Mouse (Mus musculus) brain, embryonic 14.5 days (tissue): ENCODE measurements at regions not wholly inside any gene's neighbourhood (a gene's known extent, or its start where the extent isn't known, plus 50 kb on each side); places are given as distances from the start of the nearest gene placed in this dataset.

Experiments
- DNase-seq: peaks from one replicate; pipeline ENCODE4 v3.0.0-alpha.2; 2011; ENCODE audit warnings: low read depth
- CTCF ChIP-seq: fragments of 200-500 bp; IDR thresholded peaks from 2 replicates; pipeline ENCODE4 v1.5.1; 2012; ENCODE audit warnings: inconsistent platforms, mild to moderate bottlenecking, moderate library complexity, borderline replicate concordance; ENCODE audit not compliant: insufficient read depth, insufficient read length; ENCODE audit errors: extremely low read depth
- POLR2A ChIP-seq: fragments of 200-500 bp; IDR thresholded peaks from 2 replicates; pipeline ENCODE4 v1.6.1; 2012; ENCODE audit warnings: mild to moderate bottlenecking, inconsistent platforms, borderline replicate concordance; ENCODE audit not compliant: poor library complexity, insufficient read depth, insufficient read length, severe bottlenecking; ENCODE audit errors: extremely low read depth

GRCm38 (mm10) chr14:94860191-94860590 lies 969.7 kb upstream of the Pcdh9 start:
- TF ChIP-seq POLR2A (no peak), CTCF (no peak)
- DNase-seq: no peak

GRCm38 (mm10) chr14:94869011-94869410 lies 978.5 kb upstream of the Pcdh9 start:
- no peak for TF ChIP-seq POLR2A
- TF ChIP-seq CTCF: no peak
- peak; percentile 8 for DNase-seq

GRCm38 (mm10) chr14:94886054-94886453 lies 995.0 kb upstream of the 4921530L21Rik start:
- TF ChIP-seq POLR2A (no peak), CTCF (no peak)
- peak; percentile 77 for DNase-seq

GRCm38 (mm10) chr14:94895261-94895769 lies 985.7 kb upstream of the 4921530L21Rik start:
- TF ChIP-seq CTCF (no peak), POLR2A (no peak)
- no peak for DNase-seq

- peak; percentile 69 for DNase-seq
- TF ChIP-seq POLR2A (no peak), CTCF (no peak)
Observed at GRCm38 (mm10) chr14:94898667-94899281, 982.3 kb upstream of the 4921530L21Rik start.

- TF ChIP-seq CTCF (no peak), POLR2A (no peak)
Observed at GRCm38 (mm10) chr14:94912326-94912725, 968.7 kb upstream of the 4921530L21Rik start.

GRCm38 (mm10) chr14:94941416-94941815 lies 939.6 kb upstream of the 4921530L21Rik start:
- peak; percentile 30 for DNase-seq
- TF ChIP-seq CTCF: no peak
- no peak for TF ChIP-seq POLR2A

More at GRCm38 (mm10) chr14:94912326-94912725, 968.7 kb upstream of the 4921530L21Rik start:
- DNase-seq: no peak
